Mouse (Mus musculus) heart, adult 8-10 months (tissue): ENCODE measurements around the gene Il5ra. TPM values are rescaled to one million over a fixed set of nuclear protein-coding genes. Genes with fewer than 3 reads are reported as not detected.

ENCODE experiments used
- DNase-seq: peaks from one replicate; pipeline ENCODE4 v3.0.0; 2022; ENCODE audit warnings: low spot score
- total RNA-seq, 4 experiments: library from RNA; stranded (reverse); gene quantifications; 2 replicates each; pipeline ENCODE4 v1.2.4; 2022

The Il5ra gene
- total RNA-seq, 4 experiments from 2014 or later = not detected

DNA sequence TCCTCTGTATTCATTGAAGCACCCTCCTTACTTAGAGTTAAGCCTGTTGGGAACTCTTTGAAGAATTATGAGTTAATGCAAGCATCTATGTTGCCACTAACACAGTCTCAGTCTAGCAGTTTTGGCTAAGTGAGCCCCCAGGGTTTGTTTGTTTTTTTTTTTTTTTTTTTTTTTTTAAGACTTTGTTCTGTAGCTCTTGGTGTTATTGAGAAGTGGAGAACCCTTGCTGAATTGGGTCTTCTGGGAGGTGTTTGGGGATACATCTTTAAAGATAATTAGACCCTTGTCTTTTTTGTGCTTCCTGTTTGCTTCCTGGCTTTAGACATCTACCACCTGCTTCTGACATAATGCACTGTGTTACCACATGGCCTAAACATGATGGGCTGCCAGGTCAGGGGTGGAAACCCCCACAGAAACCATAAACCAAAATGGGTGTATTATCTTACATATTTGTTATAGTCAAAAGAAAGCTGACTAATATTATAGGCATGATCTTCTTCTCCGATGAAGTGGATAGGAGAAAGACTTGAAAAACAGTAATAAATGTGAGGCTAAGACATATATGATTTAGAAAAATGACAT, 8.5 kb downstream of the Il5ra start:
- no peak for DNase-seq

DNA sequence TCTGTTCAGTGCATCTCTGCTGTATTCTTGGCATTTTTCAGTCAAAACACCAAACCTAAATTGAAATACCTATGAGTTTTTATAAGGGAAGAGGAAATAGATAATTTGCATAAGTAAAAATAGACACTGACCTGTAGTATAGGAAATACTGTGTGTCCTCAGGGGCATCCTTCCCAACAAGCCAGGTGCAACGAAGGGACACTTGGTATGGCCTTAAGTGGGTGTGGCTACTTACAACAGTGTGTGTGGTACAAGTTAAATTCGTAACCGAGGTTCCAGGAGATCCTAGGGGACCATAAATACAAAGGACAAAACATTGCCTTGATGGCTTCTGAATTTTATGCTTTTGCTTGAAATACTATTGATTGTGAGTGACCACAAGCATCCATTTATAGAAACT, 10.6 kb downstream of the Il5ra start:
- no peak for DNase-seq

DNA sequence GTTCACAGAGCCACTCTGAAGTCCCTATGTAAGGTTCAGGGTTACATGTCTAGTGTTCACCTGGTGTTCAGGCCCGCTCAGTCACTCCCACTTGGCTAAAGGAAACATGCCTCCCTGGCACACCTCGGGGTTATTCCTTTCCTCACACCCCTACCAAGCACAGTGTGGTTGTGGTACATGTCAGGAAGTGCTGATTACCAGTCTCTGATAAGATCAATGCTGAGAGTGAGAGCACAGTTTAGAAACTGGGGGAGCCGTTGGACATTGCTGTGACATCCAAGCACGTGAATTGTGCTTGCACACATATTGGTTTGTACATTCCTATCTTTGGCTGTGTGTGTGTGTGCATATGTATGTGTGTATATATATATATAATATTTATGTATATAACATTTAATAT, 16.3 kb downstream of the Il5ra start:
- no peak for DNase-seq

DNA sequence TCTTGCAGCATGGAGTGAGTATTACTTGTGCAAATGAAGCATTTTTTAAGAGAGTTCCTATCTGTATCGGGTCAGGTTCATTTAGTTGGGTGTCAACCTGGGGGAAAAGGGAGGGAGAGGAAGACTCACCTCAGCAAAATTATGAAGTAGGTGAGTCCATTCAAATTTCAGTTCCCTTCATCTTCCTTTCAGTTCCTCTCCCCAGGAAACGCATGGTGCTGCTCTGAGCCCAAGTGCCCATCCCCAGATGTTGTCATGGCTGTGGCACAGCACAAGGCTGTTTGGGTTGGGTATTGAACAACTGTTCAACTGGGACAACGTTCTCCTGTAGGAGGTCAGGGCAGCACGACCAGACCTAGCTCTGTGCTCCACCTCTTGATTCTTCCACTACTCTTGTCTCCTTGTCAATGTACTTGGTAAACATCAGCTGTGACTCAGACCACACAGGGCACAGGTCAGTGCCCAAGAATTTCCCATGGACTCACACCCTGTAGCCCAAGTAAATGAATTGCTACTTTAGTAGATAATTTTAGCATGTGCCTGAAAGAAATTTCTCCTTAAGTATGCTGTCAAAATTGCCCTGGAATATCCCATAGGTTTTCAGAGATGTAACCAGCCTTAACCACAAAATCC, 19.0 kb downstream of the Il5ra start:
- DNase-seq = no peak

DNA sequence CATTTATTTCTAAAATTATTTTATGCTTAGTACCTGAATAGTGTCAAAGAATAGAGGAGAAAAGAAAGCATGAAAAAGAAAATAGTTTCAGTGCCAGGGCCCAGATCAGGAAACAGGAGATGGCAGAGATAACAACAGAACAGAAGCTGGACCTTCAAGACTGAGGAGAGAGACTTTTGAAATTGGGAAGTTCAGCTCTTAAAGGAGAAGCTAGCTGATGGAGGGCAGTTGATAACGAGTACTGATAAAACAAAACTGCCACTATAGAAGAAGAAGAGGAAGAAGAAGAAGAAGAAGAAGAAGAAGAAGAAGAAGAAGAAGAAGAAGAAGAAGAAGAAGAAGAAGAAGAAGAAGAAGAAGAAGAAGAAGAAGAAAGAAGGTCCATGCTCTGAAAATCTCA, 21.1 kb downstream of the Il5ra start:
- no peak for DNase-seq

DNA sequence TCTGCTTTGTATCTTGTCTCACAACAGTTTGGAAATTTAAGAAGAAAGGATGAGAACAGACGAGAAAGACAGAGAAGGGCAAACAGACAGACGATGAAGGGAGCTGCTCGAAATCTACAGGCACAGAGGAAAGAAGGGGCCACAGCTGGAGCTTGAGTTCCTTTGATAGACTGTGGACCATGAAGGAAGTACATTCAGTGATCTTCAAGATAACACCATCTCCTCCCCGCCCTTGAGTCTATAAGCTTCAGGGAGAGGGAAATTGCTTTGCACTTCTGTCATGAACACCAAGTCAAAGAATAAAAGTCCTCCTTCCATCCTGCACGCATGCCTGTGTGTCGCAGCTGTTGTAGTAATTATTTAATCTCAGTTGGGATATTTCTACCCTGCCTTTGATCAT, 22.8 kb downstream of the Il5ra start:
- DNase-seq = no peak

DNA sequence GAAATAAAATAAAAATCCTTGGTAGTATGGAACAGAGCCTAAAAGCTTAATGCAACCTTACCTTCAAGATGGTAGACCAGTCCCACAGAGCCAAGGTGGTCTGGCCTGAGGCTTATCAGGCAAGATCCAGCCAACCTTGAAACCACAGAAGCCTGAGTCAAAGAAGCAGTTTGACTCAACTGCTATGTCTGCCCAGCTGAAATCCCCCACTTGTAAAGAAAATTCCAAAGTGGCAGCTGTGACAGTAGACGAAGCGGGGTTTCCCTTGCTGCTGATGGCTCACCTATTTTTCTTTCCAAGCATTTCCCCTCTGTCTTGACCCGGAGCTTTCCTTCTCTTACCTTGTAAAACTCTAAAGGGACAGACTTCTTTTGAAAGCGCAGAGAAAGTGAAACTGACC, 23.2 kb downstream of the Il5ra start:
- no peak for DNase-seq

DNA sequence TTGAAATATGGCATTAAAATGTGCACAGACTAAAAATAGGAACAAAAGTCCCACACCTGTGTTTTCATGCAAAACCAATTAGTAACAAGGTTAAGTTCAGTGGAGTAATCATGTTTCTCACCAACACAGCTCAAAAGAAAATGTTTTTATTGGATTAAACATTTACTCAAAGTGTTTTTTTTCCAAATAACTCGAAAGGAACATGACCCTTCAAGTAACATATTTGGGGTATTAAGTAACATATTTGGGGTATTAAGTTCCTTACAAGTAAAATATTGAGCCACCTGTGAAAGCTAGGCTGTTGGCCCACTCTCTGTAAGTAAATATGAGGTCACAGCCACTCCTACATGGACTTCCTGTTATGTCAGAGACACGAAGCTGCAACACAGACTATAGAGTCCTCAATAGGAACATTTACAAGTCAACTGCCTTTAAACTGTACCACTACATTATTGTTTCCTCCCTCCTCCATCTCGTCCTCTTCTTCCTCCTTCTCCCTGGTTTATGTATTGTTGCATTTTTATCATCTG, 43.3 kb downstream of the Il5ra start:
- no peak for DNase-seq

DNA sequence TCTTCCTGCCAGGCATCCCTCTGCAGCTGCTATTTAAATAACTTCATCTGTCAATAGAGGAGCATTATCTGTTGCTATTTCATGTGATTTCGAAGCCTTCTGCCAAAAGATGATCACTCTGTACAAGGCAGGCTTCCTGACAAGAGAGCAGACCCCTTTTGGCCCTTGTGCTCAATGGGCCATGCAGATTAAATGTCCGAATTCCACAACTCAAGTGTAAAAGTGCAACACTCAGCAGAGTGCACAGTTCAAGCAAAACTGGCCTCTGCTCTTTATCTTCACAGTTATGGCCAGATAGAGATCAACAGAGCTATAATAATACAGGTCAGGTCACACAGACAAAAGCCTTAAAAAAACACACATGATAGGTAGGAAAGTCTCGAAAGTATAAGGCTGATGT, 46.9 kb downstream of the Il5ra start:
- DNase-seq = no peak

DNA sequence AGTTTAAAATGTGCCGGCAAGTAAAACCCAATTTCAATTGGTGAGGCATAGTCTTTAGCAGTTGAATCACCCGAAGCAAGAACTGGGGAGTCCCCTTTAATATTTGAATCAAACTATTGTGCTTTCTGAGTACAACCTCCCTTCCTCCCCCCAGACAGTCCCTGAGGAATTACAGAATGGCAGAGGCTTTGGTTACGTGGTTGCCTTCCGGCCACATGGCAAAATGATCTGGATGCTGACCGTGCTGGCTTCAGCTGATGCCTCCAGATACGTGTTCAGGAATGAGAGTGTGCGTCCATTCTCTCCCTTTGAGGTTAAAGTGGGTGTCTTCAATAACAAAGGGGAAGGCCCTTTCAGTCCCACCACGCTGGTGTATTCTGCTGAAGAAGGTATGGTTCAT, 73.3 kb downstream of the Il5ra start:
- no peak for DNase-seq

DNA sequence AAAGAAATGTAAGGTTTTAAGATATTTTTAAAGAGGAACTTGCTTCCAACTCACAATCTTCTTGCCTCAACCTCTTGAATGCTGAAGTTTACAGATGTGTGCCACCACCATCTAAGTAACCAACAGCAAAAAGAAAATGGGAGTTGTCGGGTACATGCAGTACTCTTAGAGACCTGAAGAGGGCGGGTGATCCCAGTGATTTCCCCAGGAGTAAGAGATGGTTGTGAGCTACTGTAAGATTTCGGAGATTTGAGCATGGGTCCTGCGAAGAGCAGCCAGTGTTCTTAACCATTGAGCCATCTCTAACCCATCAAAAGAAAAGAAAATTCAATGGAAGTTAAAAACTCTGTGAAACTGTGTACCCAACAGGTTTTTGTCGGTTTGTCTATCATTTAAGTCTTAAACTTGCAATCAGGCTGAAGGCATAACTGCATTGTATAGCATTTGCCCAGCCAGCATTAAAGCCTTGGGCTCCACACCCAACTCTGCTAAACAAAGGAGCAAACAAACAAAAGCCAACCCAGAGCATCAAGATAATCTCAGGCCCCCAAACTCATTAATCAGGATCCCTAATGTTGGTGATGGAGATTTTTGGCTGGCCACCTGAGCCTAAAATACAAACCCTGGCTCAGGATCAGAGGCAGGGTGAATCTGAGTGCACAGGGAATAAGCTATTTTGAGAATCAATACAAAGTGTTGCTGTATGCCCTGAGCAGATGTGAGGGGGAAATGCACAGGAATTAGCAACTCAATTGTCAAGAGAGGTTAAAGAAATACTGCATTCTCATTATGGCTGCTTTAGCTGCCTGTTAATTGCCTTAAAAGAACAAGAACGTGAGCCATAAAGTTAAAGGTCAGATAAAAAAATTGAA, 84.8 kb downstream of the Il5ra start:
- DNase-seq = peak; percentile 6

Other genes with a start within 250 kb of the Il5ra start
- gene Trnt1, start 20.1 kb upstream of the Il5ra start, total RNA-seq = 10 to 100 TPM; 28.5 to 35.1 (median 33.0) TPM
- 10 to 100 TPM; 47.7 to 62.5 (median 52.1) TPM for gene Crbn, start 51.0 kb upstream of the Il5ra start, total RNA-seq